Mouse (Mus musculus): ENCODE measurements around the gene Zfp318. TPM values are rescaled to one million over a fixed set of nuclear protein-coding genes. Genes with fewer than 3 reads are reported as not detected.

Gene Zfp318
- 10.7 and 13.0 TPM in 2 replicates for polyA plus RNA-seq (2014; fragmentation: Nextera tagmentation; extraction: Ambion mirVana)

- peak within 1 kb of the TSS; percentile 87 for H3K4me2 ChIP-seq (ENCODE audit: low read length)
- peaks cover 11% of the 10 kb centered on the region for H3K4me1 ChIP-seq (ENCODE audit: control insufficient read depth, insufficient read depth, low read length)
- peaks cover 9% of the 10 kb centered on the region; the same call in 1 of the 2 replicates for H3K36me3 ChIP-seq (ENCODE audit: control insufficient read depth, insufficient read depth, low read length)
- ATAC-seq (peak; percentile 97), DNase-seq (ENCODE audit: low spot score) (peak; percentile 98)
- H3K27ac ChIP-seq (ENCODE audit: low read depth, low read length): peak within 1 kb of the TSS; percentile 89
- peak within 1 kb of the TSS; percentile 98 for H3K9ac ChIP-seq (ENCODE audit: low read length)
- under 1% methylated on average over 53 of the region's 105 CpGs for WGBS
- H3K9me3 ChIP-seq (replicated peaks; ENCODE audit: control insufficient read depth, low read length): no peaks in the 10 kb centered on the region
- H3K27me3 ChIP-seq (replicated peaks; ENCODE audit: control insufficient read depth, insufficient read depth, low read length): no peaks in the 10 kb centered on the region
- peak within 1 kb of the TSS; percentile 92 for H3K4me3 ChIP-seq (ENCODE audit: low read depth, low read length)
These were observed at the start of gene Zfp318 for GRCm38 (mm10) chr17:46383294-46384060. Zfp318 (plus strand) TSS chr17:46383731.

DNA sequence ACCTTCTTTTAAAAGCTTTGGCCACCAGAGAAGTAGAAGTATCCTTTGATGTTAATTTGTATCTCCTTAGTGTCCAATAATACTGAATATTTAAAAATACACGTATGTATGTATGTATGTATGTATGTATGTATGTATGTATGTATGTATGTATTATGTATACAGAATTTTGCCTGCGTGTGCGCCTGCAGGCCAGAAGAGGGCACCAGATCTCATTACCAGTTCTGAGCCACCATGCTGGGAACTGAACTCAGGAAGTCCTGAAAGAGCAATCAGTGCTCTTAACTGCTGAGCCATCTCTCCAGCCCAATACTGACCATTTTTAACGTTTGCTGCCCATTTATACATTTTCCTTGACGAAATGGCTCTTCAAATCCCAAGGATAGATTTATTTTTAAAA is 47.1 kb upstream of the Zfp318 start:
- Histone ChIP-seq H3K27ac (ENCODE audit: low read depth, low read length) (no peak overlapping the region), H3K9ac (ENCODE audit: low read length) (no peak overlapping the region), H3K36me3 (ENCODE audit: control insufficient read depth, insufficient read depth, low read length) (no peaks in the 10 kb centered on the region), H3K4me3 (ENCODE audit: low read depth, low read length) (no peak overlapping the region), H3K4me1 (ENCODE audit: control insufficient read depth, insufficient read depth, low read length) (no peaks in the 10 kb centered on the region), H3K9me3 (replicated peaks; ENCODE audit: control insufficient read depth, low read length) (no peaks in the 10 kb centered on the region), H3K4me2 (ENCODE audit: low read length) (no peak overlapping the region), H3K27me3 (replicated peaks; ENCODE audit: control insufficient read depth, insufficient read depth, low read length) (no peaks in the 10 kb centered on the region)
- DNase-seq (ENCODE audit: low spot score) (peak; percentile 11), ATAC-seq (no peak)
- 19% methylated on average over 5 of the region's 5 CpGs for WGBS

GRCm38 (mm10) chr17:46341208-46341607 is 42.3 kb upstream of the Zfp318 start:
- Histone ChIP-seq H3K9me3 (replicated peaks; ENCODE audit: control insufficient read depth, low read length) (no peaks in the 10 kb centered on the region), H3K27me3 (replicated peaks; ENCODE audit: control insufficient read depth, insufficient read depth, low read length) (no peaks in the 10 kb centered on the region), H3K27ac (ENCODE audit: low read depth, low read length) (no peak overlapping the region), H3K9ac (ENCODE audit: low read length) (no peak overlapping the region), H3K4me2 (ENCODE audit: low read length) (no peak overlapping the region), H3K4me3 (ENCODE audit: low read depth, low read length) (no peak overlapping the region), H3K4me1 (ENCODE audit: control insufficient read depth, insufficient read depth, low read length) (no peaks in the 10 kb centered on the region), H3K36me3 (ENCODE audit: control insufficient read depth, insufficient read depth, low read length) (no peaks in the 10 kb centered on the region)
- no peak for DNase-seq (ENCODE audit: low spot score)
- no peak for ATAC-seq
- WGBS: 82% methylated on average over 7 of the region's 7 CpGs

DNA sequence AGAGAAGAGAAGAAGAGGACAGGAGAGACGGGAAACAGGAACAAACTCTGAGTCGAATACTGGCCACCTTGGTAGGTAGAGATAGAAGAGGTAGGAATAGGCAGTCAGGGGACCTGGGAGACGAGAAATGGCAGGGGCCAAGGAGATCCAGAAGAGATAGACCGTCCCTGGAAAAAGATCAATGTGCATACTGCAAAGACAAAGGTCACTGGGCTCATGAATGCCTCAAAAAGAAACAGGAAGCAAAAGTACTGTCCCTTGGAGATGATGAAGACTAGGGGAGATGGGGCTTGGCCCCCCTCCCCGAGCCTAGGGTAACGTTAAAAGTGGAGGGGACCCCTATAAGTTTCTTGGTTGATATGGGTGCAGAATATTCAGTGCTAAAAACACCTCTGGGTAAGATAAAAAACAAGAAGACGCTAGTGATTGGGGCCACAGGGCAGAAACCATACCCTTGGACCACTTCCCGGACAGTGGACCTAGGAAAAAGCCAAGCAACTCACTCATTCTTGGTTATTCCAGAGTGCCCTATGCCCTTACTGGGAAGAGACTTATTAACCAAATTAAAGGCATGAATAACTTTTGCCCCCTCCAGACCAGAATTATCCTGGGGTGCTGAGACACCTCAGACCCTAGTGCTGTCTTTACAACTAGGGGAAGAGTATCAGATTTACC is 32.4 kb upstream of the Zfp318 start:
- no peak for ATAC-seq
- no peak overlapping the region for H3K4me3 ChIP-seq (ENCODE audit: low read depth, low read length)
- H3K27ac ChIP-seq (ENCODE audit: low read depth, low read length): no peak overlapping the region
- H3K4me2 ChIP-seq (ENCODE audit: low read length): no peak overlapping the region
- H3K4me1 ChIP-seq (ENCODE audit: control insufficient read depth, insufficient read depth, low read length): no peaks in the 10 kb centered on the region
- no peaks in the 10 kb centered on the region for H3K36me3 ChIP-seq (ENCODE audit: control insufficient read depth, insufficient read depth, low read length)
- H3K9me3 ChIP-seq (replicated peaks; ENCODE audit: control insufficient read depth, low read length): no peaks in the 10 kb centered on the region
- 84% methylated on average over 8 of the region's 8 CpGs for WGBS
- no peak overlapping the region for H3K9ac ChIP-seq (ENCODE audit: low read length)
- no peak for DNase-seq (ENCODE audit: low spot score)
- H3K27me3 ChIP-seq (replicated peaks; ENCODE audit: control insufficient read depth, insufficient read depth, low read length): no peaks in the 10 kb centered on the region

DNA sequence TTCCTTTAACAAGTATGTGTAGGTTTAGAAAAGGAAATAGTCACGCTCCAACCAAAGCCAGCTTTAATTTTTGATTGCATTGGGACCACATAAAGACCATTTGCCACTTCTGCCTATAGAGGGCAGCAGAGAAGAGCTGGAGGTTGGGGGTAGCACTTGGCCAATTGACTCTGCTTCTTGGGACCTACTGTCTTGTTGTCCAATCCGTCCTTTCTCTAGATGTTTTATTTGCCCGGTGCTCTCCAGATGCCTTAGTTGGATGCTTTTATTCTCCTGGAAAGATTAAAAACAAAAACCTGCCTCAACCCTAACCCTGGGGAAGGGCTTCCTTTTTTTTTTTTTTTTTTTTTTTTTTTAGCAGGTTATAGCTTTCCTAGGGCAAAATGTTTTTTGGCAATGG is 11.7 kb upstream of the Zfp318 start:
- Histone ChIP-seq H3K9ac (ENCODE audit: low read length) (no peak overlapping the region), H3K27ac (ENCODE audit: low read depth, low read length) (no peak overlapping the region), H3K4me3 (ENCODE audit: low read depth, low read length) (no peak overlapping the region), H3K4me1 (ENCODE audit: control insufficient read depth, insufficient read depth, low read length) (no peaks in the 10 kb centered on the region), H3K4me2 (ENCODE audit: low read length) (no peak overlapping the region), H3K36me3 (ENCODE audit: control insufficient read depth, insufficient read depth, low read length) (no peaks in the 10 kb centered on the region), H3K27me3 (replicated peaks; ENCODE audit: control insufficient read depth, insufficient read depth, low read length) (no peaks in the 10 kb centered on the region), H3K9me3 (replicated peaks; ENCODE audit: control insufficient read depth, low read length) (no peaks in the 10 kb centered on the region)
- WGBS: 73% methylated on average over 3 of the region's 3 CpGs
- DNase-seq (ENCODE audit: low spot score) (no peak), ATAC-seq (no peak)

GRCm38 (mm10) chr17:46378564-46378963 is 5.0 kb upstream of the Zfp318 start:
- Histone ChIP-seq H3K4me3 (ENCODE audit: low read depth, low read length) (no peak overlapping the region), H3K4me2 (ENCODE audit: low read length) (no peak overlapping the region), H3K27ac (ENCODE audit: low read depth, low read length) (no peak overlapping the region), H3K9ac (ENCODE audit: low read length) (no peak overlapping the region), H3K27me3 (replicated peaks; ENCODE audit: control insufficient read depth, insufficient read depth, low read length) (no peaks in the 10 kb centered on the region), H3K4me1 (ENCODE audit: control insufficient read depth, insufficient read depth, low read length) (no peaks in the 10 kb centered on the region), H3K36me3 (ENCODE audit: control insufficient read depth, insufficient read depth, low read length) (no peaks in the 10 kb centered on the region), H3K9me3 (replicated peaks; ENCODE audit: control insufficient read depth, low read length) (no peaks in the 10 kb centered on the region)
- 83% methylated on average over 3 of the region's 3 CpGs for WGBS
- ATAC-seq (no peak), DNase-seq (ENCODE audit: low spot score) (no peak)

GRCm38 (mm10) chr17:46384061-46384801 is 700 bp downstream of the Zfp318 start:
- H3K4me2 ChIP-seq (ENCODE audit: low read length): peak overlapping the region; percentile 87
- H3K27me3 ChIP-seq (replicated peaks; ENCODE audit: control insufficient read depth, insufficient read depth, low read length): no peaks in the 10 kb centered on the region
- peaks cover 11% of the 10 kb centered on the region for H3K4me1 ChIP-seq (ENCODE audit: control insufficient read depth, insufficient read depth, low read length)
- peak overlapping the region; percentile 98 for H3K9ac ChIP-seq (ENCODE audit: low read length)
- peaks cover 14% of the 10 kb centered on the region; the same call in 1 of the 2 replicates for H3K36me3 ChIP-seq (ENCODE audit: control insufficient read depth, insufficient read depth, low read length)
- ATAC-seq: no peak
- peak overlapping the region; percentile 92 for H3K4me3 ChIP-seq (ENCODE audit: low read depth, low read length)
- H3K9me3 ChIP-seq (replicated peaks; ENCODE audit: control insufficient read depth, low read length): no peaks in the 10 kb centered on the region
- peak; percentile 31 for DNase-seq (ENCODE audit: low spot score)
- H3K27ac ChIP-seq (ENCODE audit: low read depth, low read length): peak overlapping the region; percentile 89
- WGBS: under 1% methylated on average over 69 of the region's 70 CpGs

GRCm38 (mm10) chr17:46388200-46388599 is 4.7 kb downstream of the Zfp318 start:
- no peaks in the 10 kb centered on the region for H3K9me3 ChIP-seq (replicated peaks; ENCODE audit: control insufficient read depth, low read length)
- WGBS: 85% methylated on average over 3 of the region's 3 CpGs
- DNase-seq (ENCODE audit: low spot score) (no peak), ATAC-seq (no peak)
- H3K4me2 ChIP-seq (ENCODE audit: low read length): no peak overlapping the region
- H3K36me3 ChIP-seq (ENCODE audit: control insufficient read depth, insufficient read depth, low read length): peaks cover 17% of the 10 kb centered on the region; the same call in 1 of the 2 replicates
- H3K27ac ChIP-seq (ENCODE audit: low read depth, low read length): no peak overlapping the region
- H3K4me1 ChIP-seq (ENCODE audit: control insufficient read depth, insufficient read depth, low read length): peaks cover 11% of the 10 kb centered on the region
- no peak overlapping the region for H3K9ac ChIP-seq (ENCODE audit: low read length)
- no peaks in the 10 kb centered on the region for H3K27me3 ChIP-seq (replicated peaks; ENCODE audit: control insufficient read depth, insufficient read depth, low read length)
- no peak overlapping the region for H3K4me3 ChIP-seq (ENCODE audit: low read depth, low read length)
